Mouse (Mus musculus) activated CD4-positive, CD25-positive, alpha-beta regulatory T cell, adult 4 months (primary cell): ENCODE data around the gene Olfr1306. TPM values are rescaled to one million over a fixed set of nuclear protein-coding genes. Genes with fewer than 3 reads are reported as not detected.

Source experiments
- ATAC-seq: one replicate; pipeline ENCODE4 v1.8.0; 2017
- polyA plus RNA-seq, 2 experiments: library from polyadenylated mRNA; unstranded; fragments of 100-300 nt; shearing (Covaris generic); gene quantifications; one replicate each; pipeline ENCODE4 v1.2.1; 2017

Gene Olfr1306
- polyA plus RNA-seq, result not detected

- no peak for ATAC-seq
Observed at GRCm38 (mm10) chr2:111916171-111916570, at the start of gene Olfr1306. Olfr1306 (minus strand) TSS chr2:111916271.

DNA sequence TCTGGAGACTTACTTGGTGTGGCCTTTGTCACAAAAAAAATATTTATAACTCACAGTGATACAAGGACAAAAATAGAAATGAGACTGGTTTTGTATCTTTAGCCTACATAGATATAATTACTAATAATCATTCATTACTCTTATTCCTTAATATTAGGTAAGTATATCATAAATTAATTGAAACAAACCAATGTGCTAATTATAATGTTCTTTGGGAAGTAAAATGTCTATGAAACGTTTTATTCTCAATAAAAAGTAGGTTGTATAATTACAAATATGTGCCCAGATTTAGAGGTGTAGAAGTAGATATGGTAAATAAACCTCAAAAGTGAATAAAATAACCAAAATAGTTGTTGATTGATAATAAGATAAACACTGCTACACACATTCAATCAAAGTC is 48.8 kb upstream of the Olfr1306 start, which contains the start of gene Olfr1308:
Olfr1308 (minus strand) TSS at position 101 of the 400 bp plus-strand sequence.
- ATAC-seq, result no peak

GRCm38 (mm10) chr2:111949340-111949739 is 33.3 kb upstream of the Olfr1306 start, which contains the start of gene Olfr1307:
Olfr1307 (minus strand) TSS chr2:111949440.
- ATAC-seq, result no peak

GRCm38 (mm10) chr2:111877049-111877448 is 39.0 kb downstream of the Olfr1306 start, which contains the start of gene Olfr1305:
Olfr1305 (minus strand) TSS chr2:111877149.
- no peak for ATAC-seq

Other genes with a start within 250 kb of the Olfr1306 start
- not detected for gene Olfr1301, start 165.3 kb downstream of the Olfr1306 start, polyA plus RNA-seq
- gene Olfr1302, start 138.8 kb downstream of the Olfr1306 start, polyA plus RNA-seq, result not detected
- gene Olfr1303, start 95.9 kb downstream of the Olfr1306 start, polyA plus RNA-seq, result not detected
- gene Olfr1305, start 39.1 kb downstream of the Olfr1306 start, polyA plus RNA-seq, result not detected
- gene Olfr1307, start 33.2 kb upstream of the Olfr1306 start, polyA plus RNA-seq, result under 1 TPM in 1 of 2 experiments, not detected in 1; 0.08 TPM
- gene Olfr1308, start 48.7 kb upstream of the Olfr1306 start, polyA plus RNA-seq, result not detected
- gene Olfr1309, start 74.0 kb upstream of the Olfr1306 start, polyA plus RNA-seq, result not detected
- gene Olfr1310, start 96.4 kb upstream of the Olfr1306 start, polyA plus RNA-seq, result not detected
- gene Olfr1311, start 108.1 kb upstream of the Olfr1306 start, polyA plus RNA-seq, result not detected
- under 1 TPM in 1 of 2 experiments, not detected in 1; 0.08 TPM for gene Olfr1312, start 134.0 kb upstream of the Olfr1306 start, polyA plus RNA-seq
- not detected for gene Olfr1313, start 161.6 kb upstream of the Olfr1306 start, polyA plus RNA-seq
- gene Olfr1314, start 180.5 kb upstream of the Olfr1306 start, polyA plus RNA-seq, result not detected
- gene Olfr1315-ps1, start 199.2 kb upstream of the Olfr1306 start, polyA plus RNA-seq, result not detected
- under 1 TPM in 1 of 2 experiments, not detected in 1; 0.11 TPM for gene Olfr1316, start 218.7 kb upstream of the Olfr1306 start, polyA plus RNA-seq
- not detected for gene Olfr1317, start 224.1 kb upstream of the Olfr1306 start, polyA plus RNA-seq
- not detected for gene Olfr1318, start 237.9 kb upstream of the Olfr1306 start, polyA plus RNA-seq